Mouse (Mus musculus): ENCODE results near the gene Chchd2. TPM values are rescaled to one million over a fixed set of nuclear protein-coding genes. Genes with fewer than 3 reads are reported as not detected.
"Not testable (repeated sequence)": the region's sequence is repeated elsewhere in the genome, so short reads cannot be mapped to it uniquely, and the experiment has no call there.

The Chchd2 gene
- polyA plus RNA-seq, 1 experiment from 2014 or later: 1,037 TPM

- peak; percentile 100 for ATAC-seq (replicated peaks; ENCODE audit: extremely low read depth, insufficient read depth, low FRiP score)
Observed at GRCm38 (mm10) chr5:129895198-129896088, 8.2 kb upstream of the Chchd2 start, which contains the start of gene Zbed5. TSS of gene Zbed5 (plus strand) at chr5:129895723.

DNA sequence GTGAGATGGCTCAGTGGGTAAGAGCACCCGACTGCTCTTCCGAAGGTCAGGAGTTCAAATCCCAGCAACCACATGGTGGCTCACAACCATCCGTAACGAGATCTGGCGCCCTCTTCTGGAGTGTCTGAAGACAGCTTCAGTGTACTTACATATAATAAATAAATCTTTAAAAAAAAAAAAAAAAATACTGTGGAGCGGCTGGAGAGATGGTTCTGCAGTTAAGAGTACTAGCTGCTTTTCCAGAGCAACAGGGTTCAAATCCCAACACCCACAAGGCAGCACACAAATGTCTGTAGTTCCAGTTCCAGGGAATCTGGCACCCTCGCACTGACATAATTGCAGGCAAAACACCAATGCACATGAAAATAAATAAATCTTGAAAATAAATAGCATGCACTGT lies 3.1 kb upstream of the Chchd2 start:
- H3K4me3 ChIP-seq (ENCODE audit: low read length); H3K4me2 ChIP-seq (ENCODE audit: low read depth, low read length); H3K36me3 ChIP-seq (ENCODE audit: control insufficient read depth, insufficient read depth); H3K27me3 ChIP-seq (ENCODE audit: control insufficient read depth, insufficient read depth, low read length); H3K27ac ChIP-seq (ENCODE audit: low read length); H3K9ac ChIP-seq (ENCODE audit: low read length); H3K9me3 ChIP-seq (replicated peaks; ENCODE audit: control insufficient read depth, low read length); ATAC-seq (replicated peaks; ENCODE audit: extremely low read depth, insufficient read depth, low FRiP score): not testable (repeated sequence)
- peaks cover 14% of the 10 kb centered on the region for H3K4me1 ChIP-seq (ENCODE audit: control insufficient read depth, insufficient read depth, low read length)
- WGBS: 85% methylated on average over 4 of the region's 7 CpGs

More at GRCm38 (mm10) chr5:129895198-129896088, 8.2 kb upstream of the Chchd2 start, which contains the start of gene Zbed5:
- peak within 1 kb of the TSS; percentile 81 for H3K4me2 ChIP-seq (ENCODE audit: low read depth, low read length)
- H3K4me3 ChIP-seq (ENCODE audit: low read length): peak within 1 kb of the TSS; percentile 78
- H3K9me3 ChIP-seq (replicated peaks; ENCODE audit: control insufficient read depth, low read length): no peaks in the 10 kb centered on the region
- H3K36me3 ChIP-seq (ENCODE audit: control insufficient read depth, insufficient read depth): no peaks in the 10 kb centered on the region
- H3K4me1 ChIP-seq (ENCODE audit: control insufficient read depth, insufficient read depth, low read length): peaks cover 8% of the 10 kb centered on the region
- H3K9ac ChIP-seq (ENCODE audit: low read length): peak within 1 kb of the TSS; percentile 75
- 2% methylated on average over 44 of the region's 44 CpGs for WGBS
- no peaks in the 10 kb centered on the region for H3K27me3 ChIP-seq (ENCODE audit: control insufficient read depth, insufficient read depth, low read length)
- no peak within 1 kb of the TSS for H3K27ac ChIP-seq (ENCODE audit: low read length)

DNA sequence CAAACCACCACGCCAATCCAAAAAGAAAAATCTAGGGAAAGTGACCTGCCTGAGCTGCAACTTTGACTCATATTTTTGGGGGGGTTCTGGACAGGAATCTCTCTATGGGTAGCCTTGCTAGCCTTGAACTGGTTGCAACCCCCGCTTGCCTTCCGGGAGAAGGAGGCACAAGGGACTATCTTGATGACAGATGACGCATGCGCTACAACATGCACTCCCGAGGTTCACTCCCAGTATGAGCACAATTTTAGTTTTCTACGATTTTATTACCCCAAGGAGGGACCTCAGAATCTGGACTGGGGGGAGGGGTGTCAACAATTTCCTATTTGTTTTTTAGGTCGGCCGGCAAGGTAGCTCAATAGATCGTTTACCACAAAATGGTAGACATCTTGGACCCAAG lies 999 bp downstream of the Chchd2 start:
- no peak for ATAC-seq (replicated peaks; ENCODE audit: extremely low read depth, insufficient read depth, low FRiP score)
- H3K9ac ChIP-seq (ENCODE audit: low read length): peak overlapping the region; percentile 82
- 28% methylated on average over 10 of the region's 10 CpGs for WGBS
- H3K27ac ChIP-seq (ENCODE audit: low read length): no peak overlapping the region; the same call in none of the 2 replicates
- no peaks in the 10 kb centered on the region for H3K27me3 ChIP-seq (ENCODE audit: control insufficient read depth, insufficient read depth, low read length)
- H3K9me3 ChIP-seq (replicated peaks; ENCODE audit: control insufficient read depth, low read length): no peaks in the 10 kb centered on the region
- H3K36me3 ChIP-seq (ENCODE audit: control insufficient read depth, insufficient read depth): peaks cover 26% of the 10 kb centered on the region
- H3K4me2 ChIP-seq (ENCODE audit: low read depth, low read length): peak overlapping the region; percentile 88
- H3K4me3 ChIP-seq (ENCODE audit: low read length): peak overlapping the region; percentile 83
- H3K4me1 ChIP-seq (ENCODE audit: control insufficient read depth, insufficient read depth, low read length): peaks cover 15% of the 10 kb centered on the region

DNA sequence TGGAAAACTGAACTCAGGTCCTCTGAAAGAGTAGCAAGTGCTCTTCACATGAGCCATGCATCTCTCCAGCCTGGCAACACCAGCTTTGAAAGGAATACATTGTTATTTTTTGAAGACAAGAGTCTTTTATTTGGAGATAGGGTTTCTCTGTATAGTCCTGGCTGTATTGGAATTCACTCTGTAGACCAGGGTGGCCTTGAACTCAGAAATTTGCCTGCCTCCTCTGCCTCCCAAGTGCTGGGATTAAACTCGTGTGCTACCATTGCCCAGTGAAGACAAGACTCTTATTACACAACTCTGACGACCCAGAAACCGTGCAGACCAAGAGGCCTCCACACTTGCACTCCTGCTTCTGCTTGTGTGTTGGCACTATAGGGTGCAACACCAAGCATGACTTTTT lies 7.4 kb downstream of the Chchd2 start:
- H3K9ac ChIP-seq (ENCODE audit: low read length): no peak overlapping the region
- 62% methylated on average over 3 of the region's 3 CpGs for WGBS
- H3K27ac ChIP-seq (ENCODE audit: low read length): no peak overlapping the region
- no peak overlapping the region for H3K4me3 ChIP-seq (ENCODE audit: low read length)
- no peak overlapping the region for H3K4me2 ChIP-seq (ENCODE audit: low read depth, low read length)
- peaks cover 35% of the 10 kb centered on the region for H3K36me3 ChIP-seq (ENCODE audit: control insufficient read depth, insufficient read depth)
- ATAC-seq (replicated peaks; ENCODE audit: extremely low read depth, insufficient read depth, low FRiP score): no peak
- H3K4me1 ChIP-seq (ENCODE audit: control insufficient read depth, insufficient read depth, low read length): peaks cover 9% of the 10 kb centered on the region
- peaks cover 2% of the 10 kb centered on the region; the same call in 1 of the 2 replicates for H3K9me3 ChIP-seq (replicated peaks; ENCODE audit: control insufficient read depth, low read length)
- no peaks in the 10 kb centered on the region for H3K27me3 ChIP-seq (ENCODE audit: control insufficient read depth, insufficient read depth, low read length)

DNA sequence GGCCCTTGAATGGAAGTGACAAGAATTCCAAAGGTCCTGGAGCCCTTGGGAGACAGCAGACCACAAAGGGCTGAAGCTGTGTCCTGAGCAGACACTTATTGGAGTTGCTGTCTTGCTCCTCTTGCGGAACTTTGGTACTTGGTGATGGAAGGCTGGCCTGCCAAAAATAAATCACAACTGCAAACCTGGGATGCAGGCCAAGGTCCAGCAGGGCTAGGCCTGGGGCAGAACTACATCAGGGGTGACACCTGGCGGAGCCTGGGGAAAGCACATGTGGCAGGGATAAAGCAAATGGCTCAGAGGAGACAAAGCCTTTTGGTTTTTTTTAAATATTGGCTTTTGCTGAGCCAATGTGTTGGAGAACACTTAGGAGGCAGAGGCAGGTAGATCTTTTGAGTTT lies 8.3 kb downstream of the Chchd2 start:
- peak; percentile 87 for ATAC-seq (replicated peaks; ENCODE audit: extremely low read depth, insufficient read depth, low FRiP score)
- H3K4me3 ChIP-seq (ENCODE audit: low read length): no peak overlapping the region
- H3K36me3 ChIP-seq (ENCODE audit: control insufficient read depth, insufficient read depth): peaks cover 31% of the 10 kb centered on the region
- peak overlapping the region; percentile 70 for H3K27ac ChIP-seq (ENCODE audit: low read length)
- peak overlapping the region; percentile 24; the same call in 1 of the 2 replicates for H3K9ac ChIP-seq (ENCODE audit: low read length)
- 26% methylated on average over 2 of the region's 2 CpGs for WGBS
- H3K27me3 ChIP-seq (ENCODE audit: control insufficient read depth, insufficient read depth, low read length): no peaks in the 10 kb centered on the region
- peaks cover 9% of the 10 kb centered on the region for H3K4me1 ChIP-seq (ENCODE audit: control insufficient read depth, insufficient read depth, low read length)
- H3K9me3 ChIP-seq (replicated peaks; ENCODE audit: control insufficient read depth, low read length): peaks cover 2% of the 10 kb centered on the region; the same call in 1 of the 2 replicates
- H3K4me2 ChIP-seq (ENCODE audit: low read depth, low read length): peak overlapping the region; percentile 41

GRCm38 (mm10) chr5:129877731-129878455 lies 9.4 kb downstream of the Chchd2 start:
- ATAC-seq (replicated peaks; ENCODE audit: extremely low read depth, insufficient read depth, low FRiP score): no peak
- H3K4me3 ChIP-seq (ENCODE audit: low read length): no peak overlapping the region
- peaks cover 9% of the 10 kb centered on the region for H3K4me1 ChIP-seq (ENCODE audit: control insufficient read depth, insufficient read depth, low read length)
- peaks cover 2% of the 10 kb centered on the region; the same call in 1 of the 2 replicates for H3K9me3 ChIP-seq (replicated peaks; ENCODE audit: control insufficient read depth, low read length)
- WGBS: 55% methylated on average over 9 of the region's 9 CpGs
- H3K36me3 ChIP-seq (ENCODE audit: control insufficient read depth, insufficient read depth): peaks cover 25% of the 10 kb centered on the region
- H3K4me2 ChIP-seq (ENCODE audit: low read depth, low read length): no peak overlapping the region
- H3K27ac ChIP-seq (ENCODE audit: low read length): no peak overlapping the region; the same call in 1 of the 2 replicates
- H3K9ac ChIP-seq (ENCODE audit: low read length): no peak overlapping the region
- no peaks in the 10 kb centered on the region for H3K27me3 ChIP-seq (ENCODE audit: control insufficient read depth, insufficient read depth, low read length)

DNA sequence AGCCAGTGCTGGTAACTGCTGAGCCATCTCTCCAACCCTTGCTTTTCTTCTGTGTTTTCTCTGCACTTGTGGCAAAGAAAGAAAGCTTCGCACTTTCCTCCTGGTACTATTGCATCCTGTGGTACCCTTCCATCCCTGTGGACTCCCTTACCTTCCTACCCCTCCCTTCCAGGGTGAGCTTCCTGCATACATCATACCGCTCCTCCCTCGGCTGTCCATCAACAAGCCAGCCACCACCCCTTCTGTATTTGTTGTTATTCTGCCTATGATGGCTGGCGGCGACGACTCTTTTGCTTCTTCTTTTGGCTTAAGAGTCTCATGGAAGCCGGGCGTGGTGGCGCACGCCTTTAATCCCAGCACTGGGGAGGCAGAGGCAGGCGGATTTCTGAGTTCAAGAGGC lies 12.2 kb downstream of the Chchd2 start:
- H3K27me3 ChIP-seq (ENCODE audit: control insufficient read depth, insufficient read depth, low read length): no peaks in the 10 kb centered on the region
- 81% methylated on average over 11 of the region's 11 CpGs for WGBS
- H3K4me1 ChIP-seq (ENCODE audit: control insufficient read depth, insufficient read depth, low read length): peaks cover 9% of the 10 kb centered on the region
- no peak for ATAC-seq (replicated peaks; ENCODE audit: extremely low read depth, insufficient read depth, low FRiP score)
- no peak overlapping the region for H3K4me3 ChIP-seq (ENCODE audit: low read length)
- no peak overlapping the region for H3K4me2 ChIP-seq (ENCODE audit: low read depth, low read length)
- 0 out of 2 replicates have a peak, but pooled peaks cover under 1% of the 10 kb centered on the region for H3K36me3 ChIP-seq (ENCODE audit: control insufficient read depth, insufficient read depth)
- peaks cover 2% of the 10 kb centered on the region; the same call in 1 of the 2 replicates for H3K9me3 ChIP-seq (replicated peaks; ENCODE audit: control insufficient read depth, low read length)
- H3K9ac ChIP-seq (ENCODE audit: low read length): no peak overlapping the region
- no peak overlapping the region for H3K27ac ChIP-seq (ENCODE audit: low read length)

DNA sequence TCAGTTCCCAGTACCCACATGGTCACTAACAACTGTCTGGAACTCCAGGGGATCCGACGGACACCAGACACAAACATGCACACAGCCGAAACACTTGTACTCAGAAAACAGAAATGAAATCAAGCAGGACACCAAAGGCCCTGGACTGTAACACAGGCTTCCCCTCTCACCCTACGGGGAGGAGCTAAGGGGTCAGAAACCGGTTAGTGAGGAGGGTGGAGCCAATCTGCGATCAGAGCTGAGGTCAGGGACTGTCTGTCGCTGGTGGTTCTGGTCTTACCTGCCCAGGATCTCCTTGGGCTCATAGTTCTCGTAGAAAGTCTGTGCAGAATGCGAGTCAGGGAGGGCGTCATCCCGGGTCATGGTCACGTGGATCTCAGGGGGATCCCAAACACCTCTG lies 13.3 kb downstream of the Chchd2 start:
- Histone ChIP-seq H3K36me3 (ENCODE audit: control insufficient read depth, insufficient read depth) (no peaks in the 10 kb centered on the region), H3K4me3 (ENCODE audit: low read length) (no peak overlapping the region), H3K4me1 (ENCODE audit: control insufficient read depth, insufficient read depth, low read length) (peaks cover 9% of the 10 kb centered on the region), H3K27me3 (ENCODE audit: control insufficient read depth, insufficient read depth, low read length) (no peaks in the 10 kb centered on the region), H3K9ac (ENCODE audit: low read length) (no peak overlapping the region), H3K9me3 (replicated peaks; ENCODE audit: control insufficient read depth, low read length) (peaks cover 2% of the 10 kb centered on the region; the same call in 1 of the 2 replicates), H3K4me2 (ENCODE audit: low read depth, low read length) (no peak overlapping the region), H3K27ac (ENCODE audit: low read length) (no peak overlapping the region)
- no peak for ATAC-seq (replicated peaks; ENCODE audit: extremely low read depth, insufficient read depth, low FRiP score)
- WGBS: 76% methylated on average over 12 of the region's 12 CpGs
